Mouse (Mus musculus) ES-Bruce4 (cell line): ENCODE data around the gene Chrna5.

ENCODE experiments used
- CTCF ChIP-seq: IDR thresholded peaks from one replicate; pipeline ENCODE4 v1.8.1; 2011; ENCODE audit warnings: low read depth, low read length
- POLR2A ChIP-seq: IDR thresholded peaks from one replicate; pipeline ENCODE4 v1.8.1; 2011; ENCODE audit warnings: low read length; ENCODE audit not compliant: insufficient read depth

GRCm38 (mm10) chr9:55023326-55023725 lies 42.6 kb downstream of the Chrna5 start:
- TF ChIP-seq POLR2A (no peak), CTCF (no peak)
